Mouse (Mus musculus): Measurements from ENCODE around the gene 4933402N03Rik. TPM values are rescaled to one million over a fixed set of nuclear protein-coding genes. Genes with fewer than 3 reads are reported as not detected.

The 4933402N03Rik gene
- polyA plus RNA-seq (2012; ENCODE audit: insufficient read depth, insufficient read length, low replicate concordance, missing spikeins), result not detected in 2 replicates

- Histone ChIP-seq H3K4me1 (ENCODE audit: control insufficient read depth, insufficient read depth, low read length) (no peaks in the 10 kb centered on the region), H3K4me3 (ENCODE audit: insufficient read depth, low read depth, low read length) (no peak within 1 kb of the TSS), H3K27ac (ENCODE audit: insufficient read depth, low read depth, low read length) (no peak within 1 kb of the TSS)
- 91% methylated on average over 2 of the region's 2 CpGs for WGBS
- TF ChIP-seq POLR2A (IDR thresholded peaks at IDR 0.05; ENCODE audit: insufficient read depth, low read depth, low read length) (no peak), CTCF (IDR thresholded peaks at IDR 0.05; ENCODE audit: insufficient read depth, low read depth, low read length) (no peak)
Measured at GRCm38 (mm10) chr7:131146214-131146613, at the start of gene 4933402N03Rik. Gene 4933402N03Rik, minus strand, starts transcription at chr7:131146314.

DNA sequence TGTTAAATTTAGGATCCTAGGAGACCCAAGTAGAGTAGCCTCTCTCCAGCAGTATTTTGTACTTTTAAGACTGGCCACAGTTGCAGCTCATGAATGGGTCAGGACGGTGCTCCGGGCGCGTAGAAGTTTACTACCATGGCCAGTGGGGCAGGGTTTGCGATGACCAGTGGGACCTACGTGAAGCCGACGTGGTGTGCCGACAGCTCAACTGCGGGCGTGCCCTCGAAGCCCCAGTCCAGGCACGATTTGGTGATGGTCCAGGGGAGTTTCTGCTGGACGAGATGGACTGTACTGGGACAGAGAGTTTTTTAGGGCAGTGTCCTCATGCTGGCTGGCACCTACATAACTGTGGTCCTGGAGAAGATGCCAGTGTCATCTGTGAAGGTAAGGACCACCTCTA lies 41.9 kb upstream of the 4933402N03Rik start:
- no peak for TF ChIP-seq CTCF (IDR thresholded peaks at IDR 0.05; ENCODE audit: insufficient read depth, low read depth, low read length)
- TF ChIP-seq POLR2A (IDR thresholded peaks at IDR 0.05; ENCODE audit: insufficient read depth, low read depth, low read length), result no peak
- H3K4me1 ChIP-seq (ENCODE audit: control insufficient read depth, insufficient read depth, low read length), result no peaks in the 10 kb centered on the region
- no peak overlapping the region for H3K4me3 ChIP-seq (ENCODE audit: insufficient read depth, low read depth, low read length)
- 97% methylated on average over 14 of the region's 14 CpGs for WGBS
- H3K27ac ChIP-seq (ENCODE audit: insufficient read depth, low read depth, low read length), result no peak overlapping the region

DNA sequence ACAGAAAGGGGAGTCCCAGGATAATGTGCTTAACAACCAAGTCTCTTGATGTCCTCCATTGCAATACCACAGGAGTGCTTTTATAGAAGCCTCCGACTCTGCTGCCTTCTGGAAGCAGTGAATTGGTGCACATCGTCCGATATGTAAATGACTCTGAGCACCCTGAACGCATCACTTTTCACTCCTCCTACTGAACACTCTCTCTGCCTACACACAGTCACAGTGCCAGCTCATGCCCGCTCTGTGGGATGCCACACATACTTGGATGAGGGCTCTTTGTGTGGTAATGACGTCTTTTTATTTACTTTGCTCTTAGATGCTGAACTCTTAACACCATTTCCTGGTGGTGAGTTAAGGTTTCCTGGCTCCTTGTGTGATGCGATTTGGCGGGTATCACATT lies 40.9 kb upstream of the 4933402N03Rik start:
- Histone ChIP-seq H3K4me1 (ENCODE audit: control insufficient read depth, insufficient read depth, low read length) (no peaks in the 10 kb centered on the region), H3K4me3 (ENCODE audit: insufficient read depth, low read depth, low read length) (no peak overlapping the region), H3K27ac (ENCODE audit: insufficient read depth, low read depth, low read length) (no peak overlapping the region)
- WGBS, result 46% methylated on average over 8 of the region's 8 CpGs
- TF ChIP-seq POLR2A (IDR thresholded peaks at IDR 0.05; ENCODE audit: insufficient read depth, low read depth, low read length) (no peak), CTCF (IDR thresholded peaks at IDR 0.05; ENCODE audit: insufficient read depth, low read depth, low read length) (no peak)

DNA sequence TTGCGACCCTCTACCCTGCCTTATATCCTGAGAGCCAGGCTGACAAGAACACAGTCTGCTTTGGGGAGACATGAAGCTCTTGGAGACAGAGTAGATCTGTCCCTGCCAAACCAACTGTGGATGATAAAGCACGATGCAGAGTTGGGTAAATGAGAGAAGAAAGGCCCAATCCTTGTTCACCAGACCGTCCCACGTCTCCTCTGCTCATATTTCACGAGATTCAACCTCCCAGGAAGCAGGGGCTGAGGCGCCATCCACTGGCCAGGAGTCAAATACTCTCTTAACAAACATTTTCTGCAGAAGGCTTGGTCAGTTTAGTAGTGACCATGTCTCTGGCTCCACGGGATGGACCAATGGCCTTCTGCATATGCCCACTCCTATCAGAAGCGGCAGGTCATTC lies 38.2 kb upstream of the 4933402N03Rik start:
- TF ChIP-seq POLR2A (IDR thresholded peaks at IDR 0.05; ENCODE audit: insufficient read depth, low read depth, low read length), result no peak
- Histone ChIP-seq H3K4me1 (ENCODE audit: control insufficient read depth, insufficient read depth, low read length) (no peaks in the 10 kb centered on the region), H3K4me3 (ENCODE audit: insufficient read depth, low read depth, low read length) (no peak overlapping the region), H3K27ac (ENCODE audit: insufficient read depth, low read depth, low read length) (no peak overlapping the region)
- 75% methylated on average over 8 of the region's 8 CpGs for WGBS

DNA sequence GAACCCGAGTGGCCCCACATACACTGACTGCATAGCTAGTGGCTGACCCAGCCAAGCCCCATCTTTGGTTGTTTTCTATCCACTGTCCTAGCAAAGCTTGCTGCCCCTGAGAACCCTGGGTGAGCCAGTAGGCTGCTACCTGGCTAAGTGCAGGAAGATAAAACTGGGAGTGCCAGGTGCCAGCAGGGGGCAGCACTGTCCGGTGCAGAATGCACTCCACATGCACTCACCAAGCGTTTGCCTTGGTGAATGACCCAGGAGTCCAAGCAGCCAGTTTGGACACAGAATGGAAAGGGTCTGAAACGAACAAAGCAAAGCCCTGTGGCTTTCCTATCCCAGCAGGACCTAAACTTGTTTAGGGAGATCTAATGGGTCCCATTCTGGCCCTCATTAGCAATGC lies 36.6 kb upstream of the 4933402N03Rik start:
- 43% methylated on average over 4 of the region's 4 CpGs for WGBS

GRCm38 (mm10) chr7:131174121-131174520 lies 28.0 kb upstream of the 4933402N03Rik start, which contains the start of gene 5430419D17Rik:
Gene 5430419D17Rik, plus strand, starts transcription at chr7:131174402.
- TF ChIP-seq POLR2A (IDR thresholded peaks at IDR 0.05; ENCODE audit: insufficient read depth, low read depth, low read length) (no peak), CTCF (IDR thresholded peaks at IDR 0.05; ENCODE audit: insufficient read depth, low read depth, low read length) (no peak)

More for the DNA sequence above, 36.6 kb upstream of the 4933402N03Rik start:
- Histone ChIP-seq H3K4me1 (ENCODE audit: control insufficient read depth, insufficient read depth, low read length) (no peaks in the 10 kb centered on the region), H3K27ac (ENCODE audit: insufficient read depth, low read depth, low read length) (no peak overlapping the region), H3K4me3 (ENCODE audit: insufficient read depth, low read depth, low read length) (no peak overlapping the region)
- TF ChIP-seq POLR2A (IDR thresholded peaks at IDR 0.05; ENCODE audit: insufficient read depth, low read depth, low read length), result no peak
- TF ChIP-seq CTCF (IDR thresholded peaks at IDR 0.05; ENCODE audit: insufficient read depth, low read depth, low read length), result peak; percentile 39; the same call in 1 of the 2 replicates

DNA sequence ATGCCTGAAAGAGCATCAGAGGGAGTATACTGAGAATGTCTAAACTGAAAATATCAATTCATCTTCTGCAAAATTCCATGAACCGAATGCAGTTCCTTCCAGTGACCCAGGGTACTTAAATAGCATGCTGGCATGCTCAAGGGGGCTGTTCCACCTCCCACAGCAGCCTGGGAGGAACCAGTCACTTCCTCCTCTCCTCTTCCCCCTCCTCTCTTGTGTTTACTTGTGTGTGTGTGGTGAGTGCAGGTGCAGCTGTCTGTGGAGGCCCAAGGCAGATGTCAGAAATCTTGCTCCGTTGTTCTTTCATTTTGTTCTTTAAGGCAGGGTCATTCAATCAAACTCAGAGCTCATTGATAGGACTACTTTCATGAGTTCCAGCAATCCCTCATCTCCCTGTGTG lies 23.0 kb upstream of the 4933402N03Rik start:
- no peak overlapping the region for H3K27ac ChIP-seq (ENCODE audit: insufficient read depth, low read depth, low read length)
- no peak overlapping the region for H3K4me3 ChIP-seq (ENCODE audit: insufficient read depth, low read depth, low read length)
- 46% methylated on average over 2 of the region's 2 CpGs for WGBS
- TF ChIP-seq POLR2A (IDR thresholded peaks at IDR 0.05; ENCODE audit: insufficient read depth, low read depth, low read length), result no peak
- TF ChIP-seq CTCF (IDR thresholded peaks at IDR 0.05; ENCODE audit: insufficient read depth, low read depth, low read length), result no peak
- H3K4me1 ChIP-seq (ENCODE audit: control insufficient read depth, insufficient read depth, low read length), result no peaks in the 10 kb centered on the region

More at GRCm38 (mm10) chr7:131174121-131174520, 28.0 kb upstream of the 4933402N03Rik start, which contains the start of gene 5430419D17Rik:
- Histone ChIP-seq H3K4me1 (ENCODE audit: control insufficient read depth, insufficient read depth, low read length) (no peaks in the 10 kb centered on the region), H3K4me3 (ENCODE audit: insufficient read depth, low read depth, low read length) (no peak within 1 kb of the TSS), H3K27ac (ENCODE audit: insufficient read depth, low read depth, low read length) (no peak within 1 kb of the TSS)
- WGBS, result 64% methylated on average over 9 of the region's 9 CpGs

DNA sequence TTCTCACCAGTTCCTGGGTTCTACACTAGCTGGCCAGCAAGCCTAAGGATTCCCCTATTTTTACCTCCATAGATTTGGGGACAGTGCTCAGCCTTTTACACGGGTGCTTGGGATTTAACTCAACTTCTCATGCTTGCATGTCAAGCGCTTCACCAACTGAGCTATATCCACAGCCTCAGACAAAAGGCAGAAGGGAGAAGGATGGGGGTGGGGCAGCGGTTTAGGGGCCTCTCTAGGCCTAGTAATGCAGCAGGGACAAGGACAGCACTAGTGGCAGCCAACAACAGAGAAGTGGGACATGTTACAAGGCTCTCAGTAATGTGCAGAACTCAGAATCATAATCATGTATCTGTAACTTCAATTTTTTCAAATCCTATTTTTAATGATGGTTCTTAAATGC lies 21.7 kb upstream of the 4933402N03Rik start:
- H3K4me1 ChIP-seq (ENCODE audit: control insufficient read depth, insufficient read depth, low read length), result no peaks in the 10 kb centered on the region
- TF ChIP-seq CTCF (IDR thresholded peaks at IDR 0.05; ENCODE audit: insufficient read depth, low read depth, low read length), result no peak
- TF ChIP-seq POLR2A (IDR thresholded peaks at IDR 0.05; ENCODE audit: insufficient read depth, low read depth, low read length), result no peak
- H3K4me3 ChIP-seq (ENCODE audit: insufficient read depth, low read depth, low read length), result no peak overlapping the region
- 83% methylated on average over 3 of the region's 3 CpGs for WGBS
- H3K27ac ChIP-seq (ENCODE audit: insufficient read depth, low read depth, low read length), result no peak overlapping the region

- Histone ChIP-seq H3K4me1 (ENCODE audit: control insufficient read depth, insufficient read depth, low read length) (no peaks in the 10 kb centered on the region), H3K27ac (ENCODE audit: insufficient read depth, low read depth, low read length) (no peak overlapping the region), H3K4me3 (ENCODE audit: insufficient read depth, low read depth, low read length) (no peak overlapping the region)
- TF ChIP-seq POLR2A (IDR thresholded peaks at IDR 0.05; ENCODE audit: insufficient read depth, low read depth, low read length) (no peak), CTCF (IDR thresholded peaks at IDR 0.05; ENCODE audit: insufficient read depth, low read depth, low read length) (no peak)
- WGBS, result 83% methylated on average over 7 of the region's 7 CpGs
Measured at GRCm38 (mm10) chr7:131162251-131162650, 16.1 kb upstream of the 4933402N03Rik start.

GRCm38 (mm10) chr7:131153044-131153443 lies 6.9 kb upstream of the 4933402N03Rik start:
- no peak for TF ChIP-seq CTCF (IDR thresholded peaks at IDR 0.05; ENCODE audit: insufficient read depth, low read depth, low read length)
- TF ChIP-seq POLR2A (IDR thresholded peaks at IDR 0.05; ENCODE audit: insufficient read depth, low read depth, low read length), result no peak
- Histone ChIP-seq H3K4me3 (ENCODE audit: insufficient read depth, low read depth, low read length) (no peak overlapping the region), H3K4me1 (ENCODE audit: control insufficient read depth, insufficient read depth, low read length) (no peaks in the 10 kb centered on the region), H3K27ac (ENCODE audit: insufficient read depth, low read depth, low read length) (no peak overlapping the region)
- WGBS, result 89% methylated on average over 5 of the region's 5 CpGs

Data from olfactory bulb, adult 2 months (tissue).